Mouse (Mus musculus) MEL (cell line): ENCODE measurements around the gene Mrpl2. TPM values are rescaled to one million over a fixed set of nuclear protein-coding genes. Genes with fewer than 3 reads are reported as not detected.

Experiments used
- DNase-seq: peaks from one replicate; pipeline ENCODE4 v3.0.0; 2011; ENCODE audit warnings: low read depth, low spot score
- H3K27ac ChIP-seq: 2 replicates; pipeline ENCODE4 v1.5.1; 2012; ENCODE audit warnings: low read depth, mild to moderate bottlenecking, control low read depth, low read length, moderate library complexity; ENCODE audit not compliant: control insufficient read depth
- H3K27me3 ChIP-seq, 2 experiments: fragments of 150-350 bp in 1 of 2; sonication (generic) in 1 of 2; 2 replicates each; pipeline ENCODE4 v1.6.1; 2012; ENCODE audit warnings: low read length in 2 of 2, mild to moderate bottlenecking in 2 of 2, improper control_type of control experiment in 1 of 2, moderate library complexity in 1 of 2; ENCODE audit not compliant: insufficient read depth in 2 of 2, control insufficient read depth in 1 of 2
- H3K36me3 ChIP-seq, 2 experiments: 2 replicates each; pipeline ENCODE4 v1.6.1; 2012 to 2014; ENCODE audit warnings: low read length in 2 of 2, improper control_type of control experiment in 1 of 2, inconsistent platforms in 1 of 2, mild to moderate bottlenecking in 1 of 2; ENCODE audit not compliant: insufficient read depth in 2 of 2, control insufficient read depth in 1 of 2
- H3K4me1 ChIP-seq, 2 experiments: fragments of 150-350 bp in 1 of 2; sonication (generic) in 1 of 2; 2 replicates each; pipeline ENCODE4 v1.6.1; 2012; ENCODE audit warnings: low read length in 2 of 2, improper control_type of control experiment in 1 of 2, mild to moderate bottlenecking in 1 of 2; ENCODE audit not compliant: insufficient read depth in 2 of 2, control insufficient read depth in 1 of 2
- H3K4me3 ChIP-seq, 2 experiments: fragments of 150-350 bp in 1 of 2; sonication (generic) in 1 of 2; 2 replicates each; pipeline ENCODE4 v1.5.1; 2012; ENCODE audit warnings: low read depth in 2 of 2, low read length in 2 of 2, mild to moderate bottlenecking in 2 of 2, moderate library complexity in 2 of 2, control low read depth in 1 of 2, improper control_type of control experiment in 1 of 2; ENCODE audit not compliant: control insufficient read depth in 1 of 2, insufficient read depth in 1 of 2
- H3K79me2 ChIP-seq: 2 replicates; pipeline ENCODE4 v1.6.1; 2012; ENCODE audit warnings: mild to moderate bottlenecking, low read length, moderate library complexity; ENCODE audit not compliant: control insufficient read depth, poor library complexity, insufficient read depth
- H3K9ac ChIP-seq: 2 replicates; pipeline ENCODE4 v1.6.1; 2012; ENCODE audit warnings: low read depth, mild to moderate bottlenecking, control low read depth, low read length, moderate library complexity; ENCODE audit not compliant: control insufficient read depth, poor library complexity, severe bottlenecking
- H3K9me3 ChIP-seq: fragments of 150-350 bp; sonication (generic); replicated peaks from 2 replicates; pipeline ENCODE4 v1.6.1; 2012; ENCODE audit warnings: mild to moderate bottlenecking, low read length, improper control_type of control experiment, moderate library complexity; ENCODE audit not compliant: insufficient read depth
- BHLHE40 ChIP-seq: IDR thresholded peaks from 2 replicates; pipeline ENCODE4 v1.6.1; 2012; ENCODE audit warnings: low read depth, mild to moderate bottlenecking, inconsistent platforms, low read length, improper control_type of control experiment, borderline replicate concordance
- CTCF ChIP-seq, 3 experiments: IDR thresholded peaks in 2 of 3; conservative IDR thresholded peaks in 1 of 3; 2 replicates each; pipeline ENCODE4 v1.5.1; 2011 to 2012; ENCODE audit warnings: low read length in 3 of 3, low read depth in 2 of 3, mild to moderate bottlenecking in 2 of 3, improper control_type of control experiment in 1 of 3, inconsistent platforms in 1 of 3, mixed read lengths in 1 of 3, moderate library complexity in 1 of 3; ENCODE audit not compliant: control insufficient read depth in 1 of 3, insufficient read depth in 1 of 3, poor library complexity in 1 of 3, severe bottlenecking in 1 of 3
- EP300 ChIP-seq, 2 experiments: IDR thresholded peaks; 2 replicates each; pipeline ENCODE4 v1.6.1; 2011; ENCODE audit warnings: improper control_type of control experiment in 2 of 2, low read length in 2 of 2, low read depth in 1 of 2, mild to moderate bottlenecking in 1 of 2
- GATA1 ChIP-seq: IDR thresholded peaks from 2 replicates; pipeline ENCODE4 v1.6.1; 2011; ENCODE audit warnings: low read depth, low read length, improper control_type of control experiment
- MAZ ChIP-seq: IDR thresholded peaks from 2 replicates; pipeline ENCODE4 v1.6.1; 2012; ENCODE audit warnings: low read depth, mild to moderate bottlenecking, inconsistent platforms, low read length, improper control_type of control experiment
- MXI1 ChIP-seq: IDR thresholded peaks from 2 replicates; pipeline ENCODE4 v1.6.1; 2011; ENCODE audit warnings: mild to moderate bottlenecking, low read depth, low read length, improper control_type of control experiment
- POLR2A ChIP-seq, 2 experiments: IDR thresholded peaks; 2 replicates each; pipeline ENCODE4 v1.6.1; 2011 to 2012; ENCODE audit warnings: low read length in 2 of 2, mild to moderate bottlenecking in 2 of 2, control low read depth in 1 of 2, improper control_type of control experiment in 1 of 2, low read depth in 1 of 2, moderate library complexity in 1 of 2; ENCODE audit not compliant: control insufficient read depth in 1 of 2, insufficient read depth in 1 of 2, poor library complexity in 1 of 2
- POLR2AphosphoS5 ChIP-seq: IDR thresholded peaks from 2 replicates; pipeline ENCODE4 v1.6.1; 2012; ENCODE audit warnings: low read depth, borderline replicate concordance, mild to moderate bottlenecking, inconsistent platforms, low read length, moderate library complexity, mixed read lengths
- RCOR1 ChIP-seq: IDR thresholded peaks from 2 replicates; pipeline ENCODE4 v1.6.1; 2012; ENCODE audit warnings: low read depth, mild to moderate bottlenecking, inconsistent platforms, low read length, improper control_type of control experiment
- SMC3 ChIP-seq: IDR thresholded peaks from 2 replicates; pipeline ENCODE4 v1.6.1; 2011; ENCODE audit warnings: low read depth, low read length, improper control_type of control experiment
- TAL1 ChIP-seq: IDR thresholded peaks from 2 replicates; pipeline ENCODE4 v1.6.1; 2012; ENCODE audit warnings: mild to moderate bottlenecking, inconsistent platforms, low read length, moderate library complexity, mixed read lengths
- UBTF ChIP-seq: IDR thresholded peaks from 2 replicates; pipeline ENCODE4 v1.6.1; 2012; ENCODE audit warnings: low read depth, mild to moderate bottlenecking, inconsistent platforms, low read length, improper control_type of control experiment, moderate library complexity, borderline replicate concordance; ENCODE audit not compliant: insufficient read depth
- USF2 ChIP-seq, 2 experiments: IDR thresholded peaks; 2 replicates each; pipeline ENCODE4 v1.6.1; 2011 to 2012; ENCODE audit warnings: improper control_type of control experiment in 2 of 2, low read length in 2 of 2, borderline replicate concordance in 1 of 2, inconsistent platforms in 1 of 2, low read depth in 1 of 2, mild to moderate bottlenecking in 1 of 2; ENCODE audit not compliant: insufficient read depth in 1 of 2
- ZNF384 ChIP-seq: IDR thresholded peaks from 2 replicates; pipeline ENCODE4 v1.6.1; 2012; ENCODE audit warnings: low read depth, mild to moderate bottlenecking, inconsistent platforms, low read length, improper control_type of control experiment
- polyA plus RNA-seq, 2 experiments: library from polyadenylated mRNA; stranded (reverse) in 1 of 2; unstranded in 1 of 2; fragments of >175 nt in 1 of 2; fragments of >200 nt in 1 of 2; gene quantifications; 2 replicates each; pipeline versions ENCODE4 v1.2.1 to v1.2.4; 2012; ENCODE audit warnings: low replicate concordance in 2 of 2, low read depth in 1 of 2; ENCODE audit not compliant: insufficient read length in 2 of 2, insufficient read depth in 1 of 2, missing spikeins in 1 of 2
- total RNA-seq: library from RNA; depleted of rRNA; stranded (reverse); fragments of 300-350 nt; gene quantifications from 2 replicates; pipeline ENCODE4 v1.2.3, GENCODE M21; 2012

Mrpl2 gene
- total and polyA plus RNA-seq, 3 experiments: 207 to 237 TPM; not detected in 1

DNA sequence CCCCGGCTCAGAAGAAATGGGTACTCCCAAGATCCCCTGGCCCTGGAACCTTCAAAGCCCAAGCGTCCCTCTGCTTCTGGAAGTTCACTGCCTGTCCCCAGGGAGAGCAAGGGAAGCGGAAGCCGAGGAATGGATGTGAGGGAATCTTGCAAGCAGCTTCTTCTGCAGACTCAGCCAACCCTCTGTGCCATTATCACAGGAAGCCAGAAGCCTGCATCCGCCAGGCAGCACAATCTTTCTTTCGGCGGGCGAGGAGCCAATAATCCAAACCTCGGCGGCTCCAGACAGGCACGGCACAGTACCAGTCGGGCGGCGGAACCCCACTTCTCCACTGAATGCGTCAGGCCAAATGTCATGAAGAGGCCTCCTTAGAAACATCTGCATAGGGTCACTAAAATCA is 24.7 kb upstream of the Mrpl2 start:
- H3K4me1 ChIP-seq: 0 out of 4 replicates have a peak, but pooled peaks cover 0 to 3% of the 10 kb centered on the region in 2 experiments
- no peak overlapping the region for H3K27ac ChIP-seq

DNA sequence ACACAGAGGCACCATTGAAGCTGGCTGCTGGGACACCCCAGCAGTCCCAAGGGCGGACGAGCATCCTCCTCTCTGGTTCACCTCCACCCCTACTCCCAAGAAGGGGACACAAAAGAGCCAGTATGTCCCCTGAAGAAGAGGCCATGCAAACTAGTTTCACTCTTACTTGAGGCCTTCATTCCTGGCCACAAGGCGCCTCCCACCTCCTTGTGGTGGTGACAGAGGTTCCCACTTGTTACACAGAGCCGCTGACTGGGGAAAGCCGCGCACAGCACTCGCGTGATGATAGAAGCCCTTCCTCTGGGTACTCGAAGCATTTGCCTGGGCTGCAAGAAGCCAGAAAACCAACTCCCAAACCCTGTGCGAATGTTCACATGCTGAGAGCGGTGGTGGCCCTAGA is 23.8 kb upstream of the Mrpl2 start:
- no peak overlapping the region for H3K27ac ChIP-seq
- DNase-seq: no peak
- peaks cover 9 to 18% of the 10 kb centered on the region in 2 experiments for H3K27me3 ChIP-seq
- H3K4me3 ChIP-seq: no peak overlapping the region
- no peaks in the 10 kb centered on the region for H3K79me2 ChIP-seq
- H3K36me3 ChIP-seq: no peaks in the 10 kb centered on the region
- no peak overlapping the region for H3K9ac ChIP-seq
- H3K4me1 ChIP-seq: 0 out of 4 replicates have a peak, but pooled peaks cover 0 to 3% of the 10 kb centered on the region in 2 experiments
- TF ChIP-seq GATA1 (no peak), POLR2AphosphoS5 (no peak), MAZ (no peak), MXI1 (no peak), RCOR1 (no peak), TAL1 (no peak), POLR2A (IDR thresholded peaks at IDR 0.05; ENCODE audit: control insufficient read depth in 1 of 2, insufficient read depth in 1 of 2, low read depth in 1 of 2, low read length in 2 of 2, poor library complexity in 1 of 2) (no peak), CTCF (IDR thresholded peaks at IDR 0.05 in 2 of 3, conservative IDR thresholded peaks at IDR 0.05 in 1 of 3; ENCODE audit: control insufficient read depth in 1 of 3, insufficient read depth in 1 of 3, low read depth in 2 of 3, low read length in 3 of 3, poor library complexity in 1 of 3, severe bottlenecking in 1 of 3) (no peak), BHLHE40 (no peak), ZNF384 (no peak), SMC3 (no peak)
- no peaks in the 10 kb centered on the region for H3K9me3 ChIP-seq

More for the DNA sequence above, 24.7 kb upstream of the Mrpl2 start:
- H3K36me3 ChIP-seq: no peaks in the 10 kb centered on the region
- DNase-seq: peak; percentile 49
- TF ChIP-seq USF2 (IDR thresholded peaks at IDR 0.05; ENCODE audit: borderline replicate concordance in 1 of 2, insufficient read depth in 1 of 2, low read depth in 1 of 2, low read length in 2 of 2) (no peak), UBTF (no peak), RCOR1 (peak; percentile 32; the same call in 1 of the 2 replicates), EP300 (IDR thresholded peaks at IDR 0.05; ENCODE audit: low read depth in 1 of 2, low read length in 2 of 2) (0 out of 4 replicates have a peak, but pooled peaks have one; percentile 8 to 31)
- H3K9ac ChIP-seq: no peak overlapping the region
- no peaks in the 10 kb centered on the region for H3K79me2 ChIP-seq
- no peak overlapping the region for H3K4me3 ChIP-seq
- H3K27me3 ChIP-seq: peaks cover 9 to 22% of the 10 kb centered on the region in 2 experiments
- H3K9me3 ChIP-seq: no peaks in the 10 kb centered on the region
